Mouse (Mus musculus) liver, adult 2 months (tissue): ENCODE measurements around the gene H2-Ab1. TPM values are rescaled to one million over a fixed set of nuclear protein-coding genes. Genes with fewer than 3 reads are reported as not detected.
A peak's percentile ranks its signal among the peaks of the same experiment; 100 is the strongest.

ENCODE experiments used
- DNase-seq: peaks from one replicate; pipeline ENCODE4 v3.0.0-alpha.2; 2011; ENCODE audit warnings: low read depth, low spot score; ENCODE audit errors: extremely low read depth
- H3K27ac ChIP-seq: fragments of 200-500 bp; replicated peaks from 2 replicates; pipeline ENCODE4 v1.5.1; 2012; ENCODE audit warnings: low read depth, mild to moderate bottlenecking, control low read depth, inconsistent platforms, low read length; ENCODE audit not compliant: insufficient read depth
- H3K27me3 ChIP-seq: fragments of 200-500 bp; 2 replicates; pipeline ENCODE4 v1.6.1; 2012; ENCODE audit warnings: mild to moderate bottlenecking, moderate library complexity, low read length, inconsistent platforms; ENCODE audit not compliant: control insufficient read depth, insufficient read depth
- H3K36me3 ChIP-seq: fragments of 200-500 bp; 2 replicates; pipeline ENCODE4 v1.6.1; 2012; ENCODE audit warnings: low read length, inconsistent platforms; ENCODE audit not compliant: control insufficient read depth, insufficient read depth
- H3K4me1 ChIP-seq: fragments of 200-500 bp; 2 replicates; pipeline ENCODE4 v1.6.1; 2011; ENCODE audit warnings: low read length; ENCODE audit not compliant: control insufficient read depth, insufficient read depth
- H3K4me3 ChIP-seq: fragments of 200-500 bp; 2 replicates; pipeline ENCODE4 v1.5.1; 2011; ENCODE audit warnings: low read depth, mild to moderate bottlenecking, control low read depth, low read length, moderate library complexity; ENCODE audit not compliant: insufficient read depth
- H3K79me2 ChIP-seq: fragments of 200-500 bp; 2 replicates; pipeline ENCODE4 v1.6.1; 2012; ENCODE audit warnings: inconsistent platforms, mild to moderate bottlenecking, low read length, moderate library complexity; ENCODE audit not compliant: control insufficient read depth, insufficient read depth
- H3K9ac ChIP-seq: fragments of 200-500 bp; 2 replicates; pipeline ENCODE4 v1.6.1; 2012; ENCODE audit warnings: low read depth, mild to moderate bottlenecking, control low read depth, inconsistent platforms, low read length
- CTCF ChIP-seq: fragments of 200-500 bp; IDR thresholded peaks from 2 replicates; pipeline ENCODE4 v1.5.1; 2011; ENCODE audit warnings: low read depth, low read length, control low read depth
- POLR2A ChIP-seq: fragments of 200-500 bp; IDR thresholded peaks from 2 replicates; pipeline ENCODE4 v1.6.1; 2011; ENCODE audit warnings: low read length, control low read depth; ENCODE audit not compliant: insufficient read depth; ENCODE audit errors: extremely low read depth
- WGBS: fragments of 180-500 bp; shearing (Covaris S2); methylation state at CpG from one replicate; pipeline ENCODE4 v1.1.7; 2018; 5-methylcytosine and 5-hydroxymethylcytosine counted together
- polyA plus RNA-seq: library from polyadenylated mRNA; depleted of rRNA; stranded (reverse); fragments of >200 nt; gene quantifications from 2 replicates; pipeline ENCODE4 v1.2.3, GENCODE M21; 2012; rRNA removed
- total RNA-seq: library from RNA; depleted of rRNA; stranded (reverse); fragments of >200 nt; gene quantifications from 2 replicates; pipeline ENCODE4 v1.2.3, GENCODE M21; 2014; rRNA removed

Gene H2-Ab1
- 25.2 and 59.5 TPM in 2 replicates for total RNA-seq
- 80.4 and 156 TPM in 2 replicates for polyA plus RNA-seq

DNA sequence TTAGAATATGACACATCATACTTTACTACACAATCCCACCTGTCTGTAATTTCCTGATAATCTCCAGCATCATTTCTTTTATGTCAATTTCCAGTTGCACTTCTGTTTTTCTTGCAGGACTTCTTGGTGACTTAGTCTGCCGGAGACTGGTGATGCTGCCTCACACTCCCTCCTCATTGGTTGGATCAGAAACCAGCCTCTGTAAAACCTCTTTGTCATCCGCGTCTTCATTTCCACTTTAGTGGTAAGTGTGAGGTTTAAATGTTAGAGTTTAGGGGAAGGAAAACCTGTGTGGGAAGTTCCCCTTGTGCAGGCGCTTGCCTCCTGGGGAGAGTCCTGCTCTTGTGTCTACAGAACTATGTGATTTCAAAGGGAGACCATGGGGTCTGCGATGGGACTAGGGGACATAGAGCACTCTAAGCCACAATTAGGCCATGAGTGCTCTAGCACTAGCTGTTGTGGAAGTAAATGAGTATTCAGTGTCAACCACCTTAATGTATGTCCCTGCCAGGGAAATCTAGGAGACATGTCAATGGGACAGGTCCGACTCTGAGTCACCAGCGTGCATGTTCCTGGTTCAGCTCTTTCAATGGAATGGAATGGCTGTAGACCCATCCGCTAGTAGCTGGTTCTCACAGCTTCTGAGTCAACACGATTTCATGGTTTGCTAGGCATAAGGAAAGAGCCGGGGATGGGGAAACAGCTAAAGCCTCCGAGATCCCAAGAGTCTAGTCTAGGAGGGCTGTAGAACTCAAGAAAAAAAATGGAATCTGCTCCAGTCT lies at the start of gene H2-Ab1:
H2-Ab1 (plus strand) TSS at position 96 of the 782 bp plus-strand sequence.
- Histone ChIP-seq H3K9ac (no peak within 1 kb of the TSS), H3K36me3 (no peaks in the 10 kb centered on the region), H3K27ac (no peak within 1 kb of the TSS), H3K79me2 (no peaks in the 10 kb centered on the region), H3K27me3 (0 out of 2 replicates have a peak, but pooled peaks cover 2% of the 10 kb centered on the region), H3K4me1 (no peaks in the 10 kb centered on the region), H3K4me3 (no peak within 1 kb of the TSS)
- DNase-seq = peak; percentile 51
- 66% methylated on average over 11 of the region's 11 CpGs for WGBS
- TF ChIP-seq CTCF = no peak
- TF ChIP-seq POLR2A = no peak

DNA sequence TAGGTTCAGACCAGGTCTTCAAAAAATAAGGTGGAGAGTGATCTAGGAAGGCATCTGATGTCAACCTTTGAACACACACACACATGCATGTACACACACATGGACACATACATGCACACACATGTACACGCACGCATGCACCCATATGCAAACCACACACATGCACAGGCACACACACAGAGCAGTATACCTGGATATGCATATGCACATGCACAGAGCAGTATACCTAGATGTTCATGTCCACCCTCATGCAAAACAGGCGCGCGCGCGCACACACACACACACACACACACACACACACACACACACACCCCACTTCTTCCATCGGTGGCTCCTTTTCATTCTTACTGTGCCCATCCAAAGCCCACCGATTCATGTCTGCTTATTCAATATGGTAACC lies 49.6 kb upstream of the H2-Ab1 start:
- Histone ChIP-seq H3K79me2 (no peaks in the 10 kb centered on the region), H3K27ac (no peak overlapping the region), H3K4me3 (no peak overlapping the region), H3K9ac (no peak overlapping the region), H3K4me1 (peaks cover 6% of the 10 kb centered on the region; the same call in 1 of the 2 replicates), H3K36me3 (peaks cover 5% of the 10 kb centered on the region), H3K27me3 (no peaks in the 10 kb centered on the region)
- no peak for TF ChIP-seq CTCF
- no peak for TF ChIP-seq POLR2A
- DNase-seq = no peak
- 96% methylated on average over 9 of the region's 9 CpGs for WGBS

DNA sequence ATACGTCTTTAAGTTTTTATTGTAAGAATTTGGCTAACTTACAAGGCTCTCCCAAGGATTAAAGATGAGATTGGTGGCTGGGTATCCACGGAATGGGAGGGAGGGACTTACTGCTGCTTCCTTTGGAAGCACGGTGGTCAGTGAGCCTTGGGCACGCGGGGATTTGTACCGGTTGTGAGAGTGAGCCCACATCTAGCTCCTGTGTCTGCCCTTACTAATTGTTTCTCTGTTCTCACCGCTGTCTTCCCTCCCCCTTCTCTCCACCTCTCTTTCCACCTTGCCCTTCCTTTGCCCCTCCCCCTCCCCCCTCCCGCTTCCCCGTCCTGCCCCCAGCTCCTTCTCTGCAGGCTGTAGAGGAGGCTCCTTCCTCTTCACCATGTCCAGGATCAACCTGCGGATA lies 49.1 kb upstream of the H2-Ab1 start:
- no peak overlapping the region for H3K4me3 ChIP-seq
- 69% methylated on average over 10 of the region's 10 CpGs for WGBS

DNA sequence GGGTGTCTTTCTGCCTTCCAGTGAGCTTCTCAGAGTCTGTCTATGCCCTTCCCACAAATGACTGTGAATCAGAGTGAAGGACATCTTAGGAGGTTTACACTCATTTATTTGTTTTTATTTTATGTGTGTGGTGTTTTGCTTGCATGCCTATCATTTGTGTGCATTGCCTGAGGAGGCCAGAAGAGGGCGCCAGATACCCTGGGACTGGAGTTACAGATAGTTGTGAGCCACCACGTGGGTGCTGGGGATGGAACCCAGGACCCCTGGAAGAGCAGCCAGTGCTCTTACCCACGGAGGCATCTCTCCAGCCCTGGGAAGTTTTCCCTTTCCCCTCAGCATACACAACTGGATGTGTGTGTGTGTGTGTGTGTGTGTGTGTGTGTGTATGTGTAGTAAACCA lies 47.8 kb upstream of the H2-Ab1 start:
- no peaks in the 10 kb centered on the region for H3K27me3 ChIP-seq
- TF ChIP-seq POLR2A (no peak), CTCF (peak; percentile 59)
- no peak for DNase-seq
- WGBS = 62% methylated on average over 3 of the region's 3 CpGs
- H3K36me3 ChIP-seq = peaks cover 10% of the 10 kb centered on the region
- no peaks in the 10 kb centered on the region for H3K79me2 ChIP-seq
- no peak overlapping the region for H3K9ac ChIP-seq
- H3K4me1 ChIP-seq = peaks cover 6% of the 10 kb centered on the region; the same call in 1 of the 2 replicates
- H3K4me3 ChIP-seq = no peak overlapping the region
- no peak overlapping the region for H3K27ac ChIP-seq

More for the DNA sequence above, 49.1 kb upstream of the H2-Ab1 start:
- H3K27me3 ChIP-seq = no peaks in the 10 kb centered on the region
- TF ChIP-seq CTCF = no peak
- TF ChIP-seq POLR2A = no peak
- H3K9ac ChIP-seq = no peak overlapping the region
- peaks cover 6% of the 10 kb centered on the region; the same call in 1 of the 2 replicates for H3K4me1 ChIP-seq
- H3K79me2 ChIP-seq = no peaks in the 10 kb centered on the region
- DNase-seq = no peak
- peaks cover 8% of the 10 kb centered on the region for H3K36me3 ChIP-seq
- no peak overlapping the region for H3K27ac ChIP-seq

DNA sequence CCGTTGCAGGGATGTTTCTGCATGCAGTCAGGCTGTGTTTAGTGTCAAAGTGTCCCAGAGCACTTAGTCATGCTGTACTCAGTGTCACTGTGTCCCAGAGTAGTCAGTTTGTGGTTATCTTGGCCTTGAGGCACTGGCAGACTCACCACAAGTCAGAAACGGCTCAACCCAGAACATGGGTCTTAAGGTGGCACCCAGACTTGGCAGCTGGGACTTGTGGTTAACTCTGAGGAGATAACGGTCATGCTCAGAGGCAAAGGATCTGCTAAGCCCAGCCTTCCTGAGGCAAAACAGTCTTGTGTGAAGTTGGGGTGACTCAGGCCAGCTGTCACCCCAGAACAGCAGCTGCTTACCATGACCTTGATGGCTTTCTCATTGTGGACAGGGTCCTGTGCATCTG lies 46.9 kb upstream of the H2-Ab1 start:
- H3K27me3 ChIP-seq = no peaks in the 10 kb centered on the region
- 87% methylated on average over 3 of the region's 3 CpGs for WGBS
- 0 out of 2 replicates have a peak, but pooled peaks cover 2% of the 10 kb centered on the region for H3K4me1 ChIP-seq
- no peak overlapping the region for H3K9ac ChIP-seq
- no peak overlapping the region for H3K27ac ChIP-seq
- H3K36me3 ChIP-seq = peaks cover 10% of the 10 kb centered on the region
- no peaks in the 10 kb centered on the region for H3K79me2 ChIP-seq
- TF ChIP-seq CTCF = no peak
- no peak for TF ChIP-seq POLR2A
- no peak overlapping the region for H3K4me3 ChIP-seq
- no peak for DNase-seq

DNA sequence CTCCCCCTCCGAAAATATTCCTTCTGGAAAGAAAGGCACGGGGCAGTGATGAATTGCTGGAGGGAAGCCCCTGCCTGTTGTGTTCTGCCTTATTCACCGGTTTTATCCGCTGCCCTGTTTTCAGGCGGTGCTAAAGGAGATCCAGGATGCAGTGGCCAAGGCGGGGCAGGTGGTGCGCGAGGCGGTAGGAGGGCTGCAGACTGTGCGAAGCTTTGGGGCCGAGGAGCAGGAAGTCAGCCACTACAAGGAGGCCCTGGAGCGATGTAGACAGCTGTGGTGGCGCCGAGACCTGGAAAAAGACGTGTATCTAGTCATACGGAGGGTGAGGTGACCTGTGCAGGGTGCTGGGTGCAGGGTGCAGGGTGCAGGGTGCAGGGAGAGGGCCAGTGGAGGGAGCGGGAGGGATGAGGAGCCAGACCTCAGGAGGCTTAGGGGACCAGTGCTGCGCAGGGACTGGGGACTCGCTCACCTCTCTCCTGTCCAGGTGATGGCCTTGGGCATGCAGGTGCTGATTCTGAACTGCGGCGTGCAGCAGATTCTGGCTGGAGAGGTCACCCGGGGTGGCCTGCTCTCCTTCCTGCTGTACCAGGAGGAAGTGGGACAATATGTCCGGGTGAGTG lies 45.6 kb upstream of the H2-Ab1 start:
- TF ChIP-seq CTCF = no peak
- Histone ChIP-seq H3K4me3 (no peak overlapping the region), H3K27ac (no peak overlapping the region), H3K27me3 (no peaks in the 10 kb centered on the region), H3K79me2 (no peaks in the 10 kb centered on the region), H3K9ac (no peak overlapping the region), H3K4me1 (no peaks in the 10 kb centered on the region), H3K36me3 (peaks cover 11% of the 10 kb centered on the region)
- WGBS = 75% methylated on average over 23 of the region's 23 CpGs
- DNase-seq = no peak
